Mouse (Mus musculus) heart, embryonic 11.5 days (tissue): ENCODE measurements around the gene Rnf126. TPM values are rescaled to one million over a fixed set of nuclear protein-coding genes. Genes with fewer than 3 reads are reported as not detected.
A peak's percentile ranks its signal among the peaks of the same experiment; 100 is the strongest.

ENCODE experiments used
- ATAC-seq: fragments of 200-750 bp; cut with Nextera tagmentation; replicated peaks from 2 replicates; pipeline ENCODE4 v1.8.0; 2017; ENCODE audit warnings: moderate library complexity; ENCODE audit not compliant: insufficient number of reproducible peaks, low FRiP score, low TSS enrichment
- H3K27ac ChIP-seq: fragments of 300-500 bp; sonication (generic); 2 replicates; pipeline ENCODE4 v1.5.1; 2014; ENCODE audit warnings: mild to moderate bottlenecking, low read depth, low read length
- H3K27me3 ChIP-seq: fragments of 300-500 bp; sonication (generic); 2 replicates; pipeline ENCODE4 v1.6.1; 2014; ENCODE audit warnings: mild to moderate bottlenecking, low read length, mixed read lengths; ENCODE audit not compliant: control insufficient read depth, insufficient read depth
- H3K36me3 ChIP-seq: fragments of 300-500 bp; sonication (generic); 2 replicates; pipeline ENCODE4 v1.6.1; 2014; ENCODE audit warnings: mild to moderate bottlenecking, low read length, moderate library complexity, mixed read lengths; ENCODE audit not compliant: control insufficient read depth, insufficient read depth
- H3K4me1 ChIP-seq: fragments of 300-500 bp; sonication (generic); 2 replicates; pipeline ENCODE4 v1.6.1; 2014; ENCODE audit warnings: low read length; ENCODE audit not compliant: control insufficient read depth, insufficient read depth
- H3K4me2 ChIP-seq: fragments of 300-500 bp; sonication (generic); 2 replicates; pipeline ENCODE4 v1.6.1; 2014; ENCODE audit warnings: mild to moderate bottlenecking, moderate library complexity
- H3K4me3 ChIP-seq: fragments of 300-500 bp; sonication (generic); 2 replicates; pipeline ENCODE4 v1.5.1; 2014; ENCODE audit warnings: low read depth, low read length
- H3K9ac ChIP-seq: fragments of 300-500 bp; sonication (generic); 2 replicates; pipeline ENCODE4 v1.6.1; 2014; ENCODE audit warnings: mild to moderate bottlenecking, low read depth, low read length, moderate library complexity
- H3K9me3 ChIP-seq: fragments of 300-500 bp; sonication (generic); replicated peaks from 2 replicates; pipeline ENCODE4 v1.6.1; 2016; ENCODE audit warnings: low read length; ENCODE audit not compliant: control insufficient read depth
- WGBS: fragments of 180-500 bp; shearing (Covaris S2); extraction: QIAGEN DNeasy Blood & Tissue Kit; methylation state at CpG from one replicate; pipeline ENCODE4 v1.1.7; 2014; ENCODE audit not compliant: insufficient replicate concordance; 5-methylcytosine and 5-hydroxymethylcytosine counted together
- polyA plus RNA-seq: library from polyadenylated mRNA; unstranded; fragments of >200 nt; fragmentation: Nextera tagmentation; extraction: Ambion mirVana; gene quantifications from 2 replicates; pipeline ENCODE4 v1.2.1, GENCODE M21; 2014

Gene Rnf126
- polyA plus RNA-seq, 1 experiment from 2014 or later, result 69.0 TPM

DNA sequence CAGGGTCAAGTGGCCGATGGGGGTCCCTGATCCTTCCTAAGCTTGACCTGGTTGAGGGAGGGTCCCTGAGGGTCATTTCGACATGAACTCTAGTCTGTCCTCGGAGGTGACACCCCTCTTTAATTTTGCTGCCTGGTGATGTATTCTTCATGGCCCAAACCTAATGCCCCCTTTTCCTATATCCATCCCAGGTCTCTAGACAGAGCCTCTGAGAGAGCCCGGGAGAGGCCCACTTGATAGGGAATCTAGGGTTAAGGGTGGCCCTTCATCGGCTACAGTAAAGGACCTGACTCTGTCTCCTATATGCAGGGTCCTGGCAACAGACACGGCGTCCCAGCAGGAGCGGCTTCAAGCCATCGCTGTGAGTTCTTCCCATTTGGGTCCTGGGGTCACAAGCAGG is 39.6 kb upstream of the Rnf126 start:
- Histone ChIP-seq H3K9me3 (no peaks in the 10 kb centered on the region), H3K4me3 (peak overlapping the region; percentile 6; the same call in 1 of the 2 replicates), H3K4me2 (peak overlapping the region; percentile 48), H3K27ac (peak overlapping the region; percentile 73), H3K36me3 (no peaks in the 10 kb centered on the region), H3K27me3 (no peaks in the 10 kb centered on the region), H3K4me1 (peaks cover 38% of the 10 kb centered on the region), H3K9ac (peak overlapping the region; percentile 46; the same call in 1 of the 2 replicates)
- 67% methylated on average over 9 of the region's 9 CpGs for WGBS
- no peak for ATAC-seq

GRCm38 (mm10) chr10:79805636-79806035 is 38.9 kb upstream of the Rnf126 start:
- 28% methylated on average over 11 of the region's 11 CpGs for WGBS
- peak overlapping the region; percentile 48 for H3K4me2 ChIP-seq
- H3K4me1 ChIP-seq, result peaks cover 40% of the 10 kb centered on the region
- H3K9me3 ChIP-seq, result no peaks in the 10 kb centered on the region
- peak overlapping the region; percentile 43; the same call in 1 of the 2 replicates for H3K9ac ChIP-seq
- no peaks in the 10 kb centered on the region for H3K36me3 ChIP-seq
- no peaks in the 10 kb centered on the region for H3K27me3 ChIP-seq
- ATAC-seq, result peak; percentile 56
- no peak overlapping the region for H3K4me3 ChIP-seq
- H3K27ac ChIP-seq, result peak overlapping the region; percentile 73

DNA sequence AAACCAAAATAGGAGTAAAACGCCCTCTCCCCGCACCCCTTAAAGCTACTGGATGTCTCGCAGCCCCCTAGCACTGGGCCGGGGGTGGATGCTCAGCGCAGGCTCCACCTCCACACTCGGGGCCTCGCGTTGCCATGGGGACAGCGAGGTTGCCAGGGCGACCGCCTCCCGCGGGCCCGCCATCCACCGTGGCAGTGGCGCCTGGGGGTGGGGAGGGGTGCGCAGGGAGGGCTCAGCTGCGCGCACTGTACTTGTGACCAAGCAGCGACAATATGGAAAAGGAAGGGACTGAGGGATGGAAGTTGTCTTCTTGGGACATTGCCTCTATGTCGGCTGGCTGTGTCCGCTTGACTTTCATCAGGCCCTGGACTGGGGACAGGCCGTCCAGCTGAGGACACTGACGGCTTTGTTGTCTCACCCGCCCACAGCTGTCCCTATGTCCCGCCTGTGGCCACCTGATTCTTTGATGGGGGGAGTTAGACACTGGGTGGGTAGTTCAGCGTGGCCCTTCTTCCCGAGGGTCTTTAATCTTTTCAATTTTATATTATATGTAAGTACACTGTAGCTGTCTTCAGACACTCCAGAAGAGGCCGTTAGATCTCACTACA is 37.1 kb upstream of the Rnf126 start:
- peak; percentile 24; the same call in 1 of the 2 replicates for ATAC-seq
- Histone ChIP-seq H3K9me3 (no peaks in the 10 kb centered on the region), H3K27me3 (no peaks in the 10 kb centered on the region), H3K36me3 (no peaks in the 10 kb centered on the region), H3K9ac (no peak overlapping the region), H3K27ac (0 out of 2 replicates have a peak overlapping the region, but pooled peaks have one; percentile 18), H3K4me1 (peaks cover 40% of the 10 kb centered on the region), H3K4me2 (peak overlapping the region; percentile 40), H3K4me3 (no peak overlapping the region)
- WGBS, result 14% methylated on average over 29 of the region's 29 CpGs

DNA sequence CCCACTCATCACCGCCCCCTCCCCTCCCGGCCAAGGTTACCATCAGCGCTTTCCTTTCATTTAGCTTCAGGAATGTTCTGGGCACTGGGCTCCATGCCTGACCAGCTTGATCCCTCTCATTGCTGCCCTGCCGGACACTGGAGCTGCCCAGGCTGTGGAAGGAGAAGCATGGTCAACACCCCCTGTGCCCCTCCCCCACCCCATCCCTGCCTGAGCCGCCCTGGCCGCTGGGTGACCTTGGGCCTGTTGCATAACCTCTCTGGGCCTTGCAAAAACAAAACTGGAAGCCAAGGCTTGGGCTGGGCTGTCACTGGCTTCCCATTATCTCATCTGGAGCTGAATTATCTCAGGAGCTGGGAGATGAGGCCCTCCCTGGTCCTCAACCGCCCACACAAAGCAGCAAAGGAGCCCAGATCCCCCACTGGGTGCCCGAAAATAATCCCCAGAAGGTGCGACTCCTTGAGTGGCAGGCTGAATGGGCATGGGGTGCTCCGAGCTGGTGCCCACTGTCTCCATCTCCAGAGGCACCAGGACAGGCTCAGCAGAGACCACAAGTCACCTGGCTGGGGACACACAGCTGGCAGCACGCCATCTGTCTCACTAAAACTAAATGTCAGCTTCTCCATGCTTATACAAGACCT is 35.7 kb upstream of the Rnf126 start:
- Histone ChIP-seq H3K36me3 (no peaks in the 10 kb centered on the region), H3K9me3 (no peaks in the 10 kb centered on the region), H3K4me3 (no peak overlapping the region), H3K4me2 (peak overlapping the region; percentile 22), H3K4me1 (peaks cover 41% of the 10 kb centered on the region), H3K27me3 (no peaks in the 10 kb centered on the region), H3K27ac (peak overlapping the region; percentile 57), H3K9ac (0 out of 2 replicates have a peak overlapping the region, but pooled peaks have one; percentile 12)
- ATAC-seq, result no peak
- 27% methylated on average over 11 of the region's 11 CpGs for WGBS

GRCm38 (mm10) chr10:79801837-79802236 is 35.1 kb upstream of the Rnf126 start:
- H3K27me3 ChIP-seq, result no peaks in the 10 kb centered on the region
- H3K36me3 ChIP-seq, result no peaks in the 10 kb centered on the region
- 0 out of 2 replicates have a peak overlapping the region, but pooled peaks have one; percentile 12 for H3K9ac ChIP-seq
- no peaks in the 10 kb centered on the region for H3K9me3 ChIP-seq
- H3K27ac ChIP-seq, result peak overlapping the region; percentile 25
- no peak overlapping the region for H3K4me3 ChIP-seq
- H3K4me2 ChIP-seq, result peak overlapping the region; percentile 22
- ATAC-seq, result no peak
- peaks cover 44% of the 10 kb centered on the region for H3K4me1 ChIP-seq
- 28% methylated on average over 3 of the region's 3 CpGs for WGBS

- no peaks in the 10 kb centered on the region for H3K36me3 ChIP-seq
- H3K27me3 ChIP-seq, result no peaks in the 10 kb centered on the region
- no peak overlapping the region for H3K9ac ChIP-seq
- WGBS, result 78% methylated on average over 11 of the region's 11 CpGs
- no peak for ATAC-seq
- no peak overlapping the region for H3K4me3 ChIP-seq
- no peak overlapping the region for H3K27ac ChIP-seq
- H3K4me1 ChIP-seq, result peaks cover 39% of the 10 kb centered on the region
- no peaks in the 10 kb centered on the region for H3K9me3 ChIP-seq
- H3K4me2 ChIP-seq, result no peak overlapping the region
Observed at GRCm38 (mm10) chr10:79800508-79800907, 33.8 kb upstream of the Rnf126 start.

DNA sequence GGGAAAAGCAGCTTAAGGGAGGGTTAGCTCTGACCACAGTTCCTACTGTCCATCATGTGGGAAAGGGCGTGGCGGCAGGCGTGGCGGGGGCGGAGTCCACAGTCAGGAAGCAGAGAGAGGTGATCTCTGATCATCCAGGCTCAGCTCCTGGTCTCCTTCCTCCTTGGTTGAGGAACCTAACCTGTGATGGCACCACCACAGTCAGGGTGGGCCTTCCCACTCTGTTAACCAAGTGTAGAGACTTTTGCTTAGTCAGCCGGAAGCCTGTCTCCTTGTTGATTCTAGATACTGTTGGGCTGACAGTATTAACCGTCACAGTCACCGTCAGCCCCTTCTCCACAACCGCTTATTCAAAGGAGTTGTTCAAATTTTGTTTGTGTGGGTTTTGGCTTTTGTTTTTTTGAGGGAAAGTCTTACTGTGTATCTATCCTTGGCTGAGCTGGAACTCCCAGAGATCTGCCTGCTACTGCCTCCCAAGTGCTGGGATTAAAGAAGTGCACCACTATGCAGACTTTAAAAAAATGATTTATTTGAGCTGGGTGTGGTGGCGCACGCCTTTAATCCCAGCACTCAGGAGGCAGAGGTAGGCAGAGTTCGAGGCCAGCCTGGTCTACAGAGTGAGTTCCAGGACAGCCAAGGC is 31.7 kb upstream of the Rnf126 start:
- Histone ChIP-seq H3K36me3 (no peaks in the 10 kb centered on the region), H3K9me3 (no peaks in the 10 kb centered on the region), H3K9ac (no peak overlapping the region), H3K27me3 (no peaks in the 10 kb centered on the region), H3K27ac (no peak overlapping the region), H3K4me1 (peaks cover 28% of the 10 kb centered on the region), H3K4me3 (no peak overlapping the region), H3K4me2 (no peak overlapping the region)
- ATAC-seq, result no peak
- WGBS, result 75% methylated on average over 12 of the region's 12 CpGs

- no peaks in the 10 kb centered on the region for H3K36me3 ChIP-seq
- H3K9ac ChIP-seq, result no peak overlapping the region
- no peak overlapping the region for H3K4me3 ChIP-seq
- no peaks in the 10 kb centered on the region for H3K9me3 ChIP-seq
- ATAC-seq, result no peak
- WGBS, result 30% methylated on average over 15 of the region's 15 CpGs
- no peak overlapping the region; the same call in 1 of the 2 replicates for H3K27ac ChIP-seq
- H3K4me2 ChIP-seq, result peak overlapping the region; percentile 20
- H3K27me3 ChIP-seq, result no peaks in the 10 kb centered on the region
- H3K4me1 ChIP-seq, result peaks cover 20% of the 10 kb centered on the region
Observed at GRCm38 (mm10) chr10:79797326-79797725, 30.6 kb upstream of the Rnf126 start.
